Comparison of ENCODE assay signal across 8 mouse cellular contexts in genomic region chrX:164269285-164269761, GRCm38 (mm10). TPM values are rescaled to one million over a fixed set of nuclear protein-coding genes. Genes with fewer than 3 reads are reported as not detected.
DNase-seq lines count a peak whose midpoint lies in the region; ATAC-seq and TF ChIP-seq lines count a peak whose summit lies in the region.

Gene Pir, plus strand, starts transcription at chrX:164269371.

- WGBS in hindbrain, postnatal 0 days: 30% methylated on average over 19 of the region's 20 CpGs
- 18% methylated on average over 20 of the region's 20 CpGs for WGBS in macrophage (ENCODE audit: missing documents)

- peak within 1 kb of the TSS; percentile 56 for H3K4me2 ChIP-seq in hindbrain, postnatal 0 days (ENCODE audit: low read depth, low read length)

- H3K4me1 ChIP-seq in hindbrain, postnatal 0 days (ENCODE audit: insufficient read depth, low read length): no peaks in the 10 kb centered on the region

- H3K27me3 ChIP-seq in hindbrain, postnatal 0 days (ENCODE audit: insufficient read depth, low read length): no peaks in the 10 kb centered on the region

- no peaks in the 10 kb centered on the region for H3K9me3 ChIP-seq in hindbrain, postnatal 0 days (ENCODE audit: low read length)

- peak within 1 kb of the TSS; percentile 36 for H3K4me3 ChIP-seq in hindbrain, postnatal 0 days (ENCODE audit: low read length)
- H3K4me3 ChIP-seq in macrophage (ENCODE audit: inconsistent target): peak within 1 kb of the TSS; percentile 21

- 0 out of 2 replicates have a peak within 1 kb of the TSS, but pooled peaks have one; percentile 30 for H3K9ac ChIP-seq in hindbrain, postnatal 0 days (replicated peaks; ENCODE audit: low read length)

- H3K36me3 ChIP-seq in hindbrain, postnatal 0 days (ENCODE audit: insufficient read depth, low read length): no peaks in the 10 kb centered on the region
- no peaks in the 10 kb centered on the region for H3K36me3 ChIP-seq in macrophage (ENCODE audit: inconsistent target)

- H3K27ac ChIP-seq in hindbrain, postnatal 0 days: no peak within 1 kb of the TSS
- H3K27ac ChIP-seq in macrophage: no peak within 1 kb of the TSS

- peak; percentile 74 for ATAC-seq in hindbrain, postnatal 0 days

- H3K79me2 ChIP-seq in macrophage (ENCODE audit: inconsistent target): no peaks in the 10 kb centered on the region

- peak; percentile 48 for TF ChIP-seq CTCF in hindbrain, postnatal 0 days (IDR thresholded peaks at IDR 0.05; ENCODE audit: low read depth)

- peak; percentile 65 for DNase-seq in adrenal gland, adult 2 months
- peak; percentile 71 for DNase-seq in embryo, embryonic 10.5 days (ENCODE audit: low spot score)
- peak; percentile 27 for DNase-seq in gastrocnemius, postnatal 10 days
- peak; percentile 47 for DNase-seq in hindbrain, postnatal 0 days (ENCODE audit: low spot score)
- DNase-seq in left cerebral cortex, adult 8-10 months (ENCODE audit: low spot score in 2 of 2): peak; percentile 20 to 21
- DNase-seq in right cerebral cortex, adult 2 months (ENCODE audit: low spot score in 2 of 2): peak; percentile 42 to 48
- peak; percentile 10 for DNase-seq in urinary bladder, postnatal 10 days (ENCODE audit: low spot score)

RNA-seq across cellular contexts. Expression of gene Pir, which starts in this region (rescaled TPM):
- 1 to 10 TPM; 5.6 to 6.9 TPM for total RNA-seq in adrenal gland, adult 2 months (2021)
- 1.9 and 2.2 TPM in 2 replicates for polyA plus RNA-seq in adrenal gland, adult 2 months (2012; rRNA removed)
- 1 to 10 TPM; 2.6 to 2.7 TPM for total RNA-seq in gastrocnemius, postnatal 10 days (2021)
- 0.65 and 0.94 TPM in 2 replicates for total RNA-seq in hindbrain, postnatal 0 days (2014; rRNA removed)
- 7.8 and 8.4 TPM in 2 replicates for polyA plus RNA-seq in hindbrain, postnatal 0 days (2015; fragmentation: Nextera tagmentation; extraction: Ambion mirVana)
- total RNA-seq in left cerebral cortex, adult 8-10 months (2022): 10 to 100 TPM in 3 of 4 experiments, 1 to 10 TPM in 1; 8.9 to 11.1 (median 10.4) TPM
- 1 to 10 TPM in 21 of 26 experiments, under 1 TPM in 3, not detected in 2; 0.41 to 8.1 (median 2.8) TPM for total RNA-seq in macrophage (2018; cell fraction: chromatin; rRNA removed)
- 1 to 10 TPM; 1.3 to 3.5 (median 1.9) TPM for total RNA-seq in macrophage (2018; cell fraction: cytosol; rRNA removed)
- 1 to 10 TPM in 18 of 26 experiments, under 1 TPM in 6, not detected in 2; 0.45 to 4.6 (median 1.5) TPM for total RNA-seq in macrophage (2018; cell fraction: nucleus; rRNA removed)
- polyA plus RNA-seq in macrophage (2018): 1.5 to 3.9 TPM (median 2.4 TPM) in 3 replicates

Comparison
In these comparisons a context has a peak if more than half of its experiments do, and no peak if none do; other contexts are left out.
1. DNase-seq: peak in every context shown above with its lines; median percentile 71 in embryo, embryonic 10.5 days; 65 in adrenal gland, adult 2 months; 47 in hindbrain, postnatal 0 days; 45 in right cerebral cortex, adult 2 months; 27 in gastrocnemius, postnatal 10 days; 20 in left cerebral cortex, adult 8-10 months; 10 in urinary bladder, postnatal 10 days.